Mouse (Mus musculus): Measurements from ENCODE around the gene Gm10974.

DNA sequence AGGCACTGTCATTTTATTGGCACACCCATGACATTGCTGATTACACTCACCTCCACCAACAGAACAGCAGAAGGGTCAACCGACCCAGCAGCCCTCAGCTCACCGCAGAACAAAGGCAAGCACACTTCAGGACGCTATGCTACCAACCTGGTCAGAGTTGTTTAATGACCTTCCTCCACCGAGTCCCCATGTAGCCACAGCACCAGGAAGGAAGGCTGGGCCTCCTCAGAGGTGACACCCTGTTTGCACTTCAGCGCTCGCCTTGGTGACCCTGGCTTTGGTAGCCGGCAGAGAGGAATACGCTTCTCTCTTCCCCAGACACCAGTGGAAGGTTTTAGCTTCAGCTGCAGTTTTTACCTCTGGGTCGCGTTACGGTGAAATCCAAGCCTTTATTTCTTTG, 16.0 kb upstream of the Gm10974 start:
- TF ChIP-seq CTCF (IDR thresholded peaks at IDR 0.05; ENCODE audit: low read depth, low read length) (no peak), GATA1 (IDR thresholded peaks at IDR 0.05; ENCODE audit: borderline replicate concordance, low read length) (no peak), POLR2AphosphoS5 (IDR thresholded peaks at IDR 0.05; ENCODE audit: insufficient replicate concordance, low read depth, low read length) (no peak), TAL1 (conservative IDR thresholded peaks at IDR 0.05; ENCODE audit: low read depth, low read length) (no peak)

Data from G1E (cell line).